Mouse (Mus musculus) hindbrain, embryonic 15.5 days (tissue): Measurements from ENCODE around the gene Ptpn14. TPM values are rescaled to one million over a fixed set of nuclear protein-coding genes. Genes with fewer than 3 reads are reported as not detected.

Source experiments
- ATAC-seq: fragments of 200-750 bp; cut with Nextera tagmentation; 2 replicates; pipeline ENCODE4 v1.8.0; 2017; ENCODE audit warnings: low read depth, moderate number of reproducible peaks, moderate TSS enrichment; ENCODE audit not compliant: low FRiP score
- H3K27ac ChIP-seq: fragments of 300-500 bp; sonication (generic); replicated peaks from 2 replicates; pipeline ENCODE4 v1.5.1; 2015; ENCODE audit warnings: mild to moderate bottlenecking, inconsistent platforms
- H3K27me3 ChIP-seq: fragments of 300-500 bp; sonication (generic); 2 replicates; pipeline ENCODE4 v1.6.1; 2015; ENCODE audit warnings: control low read depth, inconsistent platforms
- H3K36me3 ChIP-seq: fragments of 300-500 bp; sonication (generic); 2 replicates; pipeline ENCODE4 v1.6.1; 2015; ENCODE audit warnings: control low read depth, inconsistent platforms
- H3K4me1 ChIP-seq: fragments of 300-500 bp; sonication (generic); replicated peaks from 2 replicates; pipeline ENCODE4 v1.6.1; 2015; ENCODE audit warnings: control low read depth, inconsistent platforms
- H3K4me2 ChIP-seq: fragments of 300-500 bp; sonication (generic); 2 replicates; pipeline ENCODE4 v1.6.1; 2015; ENCODE audit warnings: moderate library complexity, mild to moderate bottlenecking, inconsistent platforms
- H3K4me3 ChIP-seq: fragments of 300-500 bp; sonication (generic); 2 replicates; pipeline ENCODE4 v1.5.1; 2015; ENCODE audit warnings: mild to moderate bottlenecking, inconsistent platforms
- H3K9ac ChIP-seq: fragments of 300-500 bp; sonication (generic); 2 replicates; pipeline ENCODE4 v1.6.1; 2015; ENCODE audit warnings: inconsistent platforms
- H3K9me3 ChIP-seq: fragments of 300-500 bp; sonication (generic); 2 replicates; pipeline ENCODE4 v1.6.1; 2016; ENCODE audit warnings: control low read depth, inconsistent platforms
- WGBS: fragments of 180-500 bp; shearing (Covaris S2); methylation state at CpG from one replicate; pipeline ENCODE4 v1.1.7; 2015; 5-methylcytosine and 5-hydroxymethylcytosine counted together
- polyA plus RNA-seq: library from polyadenylated mRNA; unstranded; fragments of >200 nt; fragmentation: Nextera tagmentation; extraction: Ambion mirVana; gene quantifications from 2 replicates; pipeline ENCODE4 v1.2.1, GENCODE M21; 2015

The Ptpn14 gene
- polyA plus RNA-seq, 1 experiment from 2014 or later, result 1.5 TPM

GRCm38 (mm10) chr1:189876162-189876561 lies 148.1 kb downstream of the Ptpn14 start:
- H3K27me3 ChIP-seq, result no peaks in the 10 kb centered on the region
- peaks cover 4% of the 10 kb centered on the region; the same call in 1 of the 2 replicates for H3K4me1 ChIP-seq
- no peaks in the 10 kb centered on the region for H3K9me3 ChIP-seq
- no peak overlapping the region for H3K4me3 ChIP-seq
- no peak overlapping the region for H3K27ac ChIP-seq
- no peak overlapping the region for H3K4me2 ChIP-seq
- H3K36me3 ChIP-seq, result no peaks in the 10 kb centered on the region
- 82% methylated on average over 8 of the region's 8 CpGs for WGBS
- ATAC-seq, result no peak
- no peak overlapping the region for H3K9ac ChIP-seq

GRCm38 (mm10) chr1:189879212-189879611 lies 151.1 kb downstream of the Ptpn14 start:
- Histone ChIP-seq H3K4me3 (no peak overlapping the region), H3K27me3 (no peaks in the 10 kb centered on the region), H3K4me1 (no peaks in the 10 kb centered on the region; the same call in 1 of the 2 replicates), H3K9ac (no peak overlapping the region), H3K4me2 (no peak overlapping the region), H3K36me3 (no peaks in the 10 kb centered on the region), H3K9me3 (no peaks in the 10 kb centered on the region), H3K27ac (no peak overlapping the region)
- 0 out of 2 replicates have a peak, but pooled peaks have one; percentile 23 for ATAC-seq
- WGBS, result 62% methylated on average over 2 of the region's 2 CpGs

- Histone ChIP-seq H3K4me2 (no peak overlapping the region), H3K9ac (no peak overlapping the region), H3K4me1 (peaks cover 4% of the 10 kb centered on the region), H3K27me3 (no peaks in the 10 kb centered on the region), H3K36me3 (no peaks in the 10 kb centered on the region), H3K4me3 (no peak overlapping the region), H3K9me3 (no peaks in the 10 kb centered on the region), H3K27ac (no peak overlapping the region)
- WGBS, result 68% methylated on average over 8 of the region's 8 CpGs
- no peak for ATAC-seq
Measured at GRCm38 (mm10) chr1:189879965-189880364, 151.9 kb downstream of the Ptpn14 start.

- WGBS, result 65% methylated on average over 14 of the region's 14 CpGs
- Histone ChIP-seq H3K27me3 (no peaks in the 10 kb centered on the region), H3K9me3 (no peaks in the 10 kb centered on the region), H3K36me3 (no peaks in the 10 kb centered on the region), H3K4me1 (peaks cover 6% of the 10 kb centered on the region), H3K4me3 (no peak overlapping the region), H3K9ac (no peak overlapping the region), H3K4me2 (no peak overlapping the region), H3K27ac (no peak overlapping the region)
- ATAC-seq, result no peak
Measured at GRCm38 (mm10) chr1:189880745-189881144, 152.7 kb downstream of the Ptpn14 start.

- no peak overlapping the region for H3K9ac ChIP-seq
- H3K4me2 ChIP-seq, result no peak overlapping the region
- no peak overlapping the region for H3K4me3 ChIP-seq
- no peaks in the 10 kb centered on the region for H3K36me3 ChIP-seq
- WGBS, result 50% methylated on average over 7 of the region's 7 CpGs
- no peak overlapping the region for H3K27ac ChIP-seq
- no peak for ATAC-seq
- peaks cover 6% of the 10 kb centered on the region for H3K4me1 ChIP-seq
- H3K9me3 ChIP-seq, result no peaks in the 10 kb centered on the region
- H3K27me3 ChIP-seq, result no peaks in the 10 kb centered on the region
Measured at GRCm38 (mm10) chr1:189882886-189883285, 154.8 kb downstream of the Ptpn14 start.

- Histone ChIP-seq H3K4me1 (peaks cover 6% of the 10 kb centered on the region), H3K9ac (no peak overlapping the region), H3K27me3 (no peaks in the 10 kb centered on the region), H3K4me2 (no peak overlapping the region), H3K36me3 (no peaks in the 10 kb centered on the region), H3K27ac (no peak overlapping the region), H3K4me3 (no peak overlapping the region), H3K9me3 (no peaks in the 10 kb centered on the region)
- ATAC-seq, result no peak
- WGBS, result 37% methylated on average over 18 of the region's 18 CpGs
Measured at GRCm38 (mm10) chr1:189883531-189884170, 155.6 kb downstream of the Ptpn14 start.

GRCm38 (mm10) chr1:189884951-189885350 lies 156.9 kb downstream of the Ptpn14 start:
- H3K9ac ChIP-seq, result no peak overlapping the region
- 50% methylated on average over 13 of the region's 13 CpGs for WGBS
- H3K9me3 ChIP-seq, result no peaks in the 10 kb centered on the region
- peaks cover 6% of the 10 kb centered on the region for H3K4me1 ChIP-seq
- H3K27me3 ChIP-seq, result no peaks in the 10 kb centered on the region
- no peak overlapping the region for H3K4me2 ChIP-seq
- no peak overlapping the region for H3K27ac ChIP-seq
- H3K36me3 ChIP-seq, result no peaks in the 10 kb centered on the region
- no peak overlapping the region for H3K4me3 ChIP-seq
- no peak for ATAC-seq

GRCm38 (mm10) chr1:189885975-189886374 lies 157.9 kb downstream of the Ptpn14 start:
- WGBS, result 82% methylated on average over 6 of the region's 6 CpGs
- no peaks in the 10 kb centered on the region for H3K9me3 ChIP-seq
- no peaks in the 10 kb centered on the region for H3K36me3 ChIP-seq
- H3K27me3 ChIP-seq, result no peaks in the 10 kb centered on the region
- H3K4me3 ChIP-seq, result no peak overlapping the region
- no peak overlapping the region for H3K27ac ChIP-seq
- peaks cover 6% of the 10 kb centered on the region for H3K4me1 ChIP-seq
- ATAC-seq, result no peak
- no peak overlapping the region for H3K4me2 ChIP-seq
- no peak overlapping the region for H3K9ac ChIP-seq

- H3K4me3 ChIP-seq, result no peak overlapping the region
- H3K4me1 ChIP-seq, result peaks cover 6% of the 10 kb centered on the region; the same call in 1 of the 2 replicates
- no peak overlapping the region for H3K4me2 ChIP-seq
- H3K36me3 ChIP-seq, result no peaks in the 10 kb centered on the region
- H3K27me3 ChIP-seq, result no peaks in the 10 kb centered on the region
- ATAC-seq, result peak; percentile 82
- no peak overlapping the region for H3K9ac ChIP-seq
- H3K9me3 ChIP-seq, result no peaks in the 10 kb centered on the region
- no peak overlapping the region for H3K27ac ChIP-seq
- WGBS, result 27% methylated on average over 7 of the region's 7 CpGs
Measured at GRCm38 (mm10) chr1:189887518-189887917, 159.4 kb downstream of the Ptpn14 start.

GRCm38 (mm10) chr1:189888749-189889148 lies 160.7 kb downstream of the Ptpn14 start:
- ATAC-seq, result no peak
- Histone ChIP-seq H3K4me2 (no peak overlapping the region), H3K9me3 (no peaks in the 10 kb centered on the region), H3K4me1 (peaks cover 8% of the 10 kb centered on the region), H3K27ac (no peak overlapping the region), H3K27me3 (no peaks in the 10 kb centered on the region), H3K36me3 (peaks cover 7% of the 10 kb centered on the region; the same call in 1 of the 2 replicates), H3K9ac (no peak overlapping the region), H3K4me3 (no peak overlapping the region)
- 68% methylated on average over 10 of the region's 10 CpGs for WGBS

GRCm38 (mm10) chr1:189894191-189894590 lies 166.1 kb downstream of the Ptpn14 start:
- WGBS, result 53% methylated on average over 9 of the region's 9 CpGs
- H3K27ac ChIP-seq, result peak overlapping the region; percentile 22
- H3K9me3 ChIP-seq, result no peaks in the 10 kb centered on the region
- peaks cover 6% of the 10 kb centered on the region for H3K4me1 ChIP-seq
- no peaks in the 10 kb centered on the region for H3K27me3 ChIP-seq
- ATAC-seq, result no peak
- H3K36me3 ChIP-seq, result peaks cover 12% of the 10 kb centered on the region; the same call in 1 of the 2 replicates
- H3K4me3 ChIP-seq, result no peak overlapping the region
- no peak overlapping the region for H3K4me2 ChIP-seq
- H3K9ac ChIP-seq, result no peak overlapping the region

- H3K4me1 ChIP-seq, result peaks cover 6% of the 10 kb centered on the region
- H3K27ac ChIP-seq, result no peak overlapping the region
- H3K9ac ChIP-seq, result no peak overlapping the region
- no peak for ATAC-seq
- no peak overlapping the region for H3K4me2 ChIP-seq
- no peaks in the 10 kb centered on the region for H3K27me3 ChIP-seq
- H3K4me3 ChIP-seq, result no peak overlapping the region
- H3K9me3 ChIP-seq, result no peaks in the 10 kb centered on the region
- 67% methylated on average over 9 of the region's 9 CpGs for WGBS
- H3K36me3 ChIP-seq, result peaks cover 12% of the 10 kb centered on the region; the same call in 1 of the 2 replicates
Measured at GRCm38 (mm10) chr1:189897861-189898260, 169.8 kb downstream of the Ptpn14 start.

GRCm38 (mm10) chr1:189898708-189899107 lies 170.6 kb downstream of the Ptpn14 start:
- no peak for ATAC-seq
- H3K27me3 ChIP-seq, result no peaks in the 10 kb centered on the region
- peaks cover 6% of the 10 kb centered on the region; the same call in 1 of the 2 replicates for H3K36me3 ChIP-seq
- H3K27ac ChIP-seq, result no peak overlapping the region
- H3K9ac ChIP-seq, result no peak overlapping the region
- H3K4me2 ChIP-seq, result no peak overlapping the region
- WGBS, result 93% methylated on average over 13 of the region's 13 CpGs
- no peak overlapping the region for H3K4me3 ChIP-seq
- H3K4me1 ChIP-seq, result peaks cover 5% of the 10 kb centered on the region
- H3K9me3 ChIP-seq, result no peaks in the 10 kb centered on the region
